Mouse (Mus musculus): Measurements from ENCODE around the gene Aup1. TPM values are rescaled to one million over a fixed set of nuclear protein-coding genes. Genes with fewer than 3 reads are reported as not detected.

The Aup1 gene
- polyA plus RNA-seq (2014; fragmentation: Nextera tagmentation; extraction: Ambion mirVana), result 87.8 and 95.5 TPM in 2 replicates

DNA sequence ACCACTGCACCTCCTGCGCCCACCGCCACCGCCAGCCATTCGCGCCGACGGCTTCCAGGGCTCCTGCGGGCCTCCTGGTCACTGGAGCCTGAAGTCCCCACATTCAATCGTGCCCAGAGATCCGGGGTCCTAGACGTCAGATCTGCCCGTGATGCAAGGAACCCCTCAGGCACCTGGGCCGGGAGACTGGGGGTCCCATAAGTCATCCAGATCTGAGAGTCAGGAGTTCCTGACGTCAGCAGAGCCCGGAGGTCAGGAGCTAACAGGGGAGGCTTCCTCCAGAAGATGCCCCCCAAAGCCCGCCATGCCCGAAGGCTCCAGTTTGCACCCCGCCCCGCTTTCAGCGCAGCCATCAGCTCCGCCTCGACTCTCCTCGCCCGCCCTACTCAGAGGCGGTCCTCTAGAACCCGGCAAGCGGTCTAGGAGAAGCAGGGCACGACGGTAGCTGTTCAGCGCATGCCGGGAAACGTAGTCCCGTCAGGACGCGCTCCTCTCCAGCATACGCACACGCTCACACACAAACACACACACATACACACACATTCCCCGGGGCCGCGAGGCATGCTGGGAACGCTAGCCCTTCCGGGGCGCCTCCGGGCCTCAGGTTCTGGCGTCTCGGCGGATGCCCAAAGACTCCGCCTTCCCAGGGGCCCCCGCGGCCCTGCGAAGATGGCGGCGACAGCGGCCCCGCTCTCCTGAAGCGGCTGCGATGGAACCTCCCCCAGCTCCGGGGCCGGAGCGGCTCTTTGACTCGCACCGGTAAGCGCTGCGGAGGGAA lies at the start of gene Aup1:
Gene Aup1, plus strand, starts transcription at position 448 of the 778 bp plus-strand sequence.
- under 1% methylated on average over 60 of the region's 64 CpGs for WGBS
- H3K4me1 ChIP-seq (ENCODE audit: control insufficient read depth in 2 of 2, insufficient read depth in 2 of 2, low read length in 2 of 2), result peaks cover 9 to 21% of the 10 kb centered on the region in 2 experiments
- peak within 1 kb of the TSS; percentile 97 for H3K9ac ChIP-seq (ENCODE audit: low read length)
- H3K4me3 ChIP-seq (ENCODE audit: control insufficient read depth in 1 of 2, insufficient read depth in 1 of 2, low read depth in 1 of 2, low read length in 2 of 2), result peak within 1 kb of the TSS; percentile 78 to 97
- peak; percentile 94 for ATAC-seq (ENCODE audit: insufficient number of reproducible peaks, insufficient read depth, low FRiP score, low read depth)
- H3K4me2 ChIP-seq (ENCODE audit: low read length), result peak within 1 kb of the TSS; percentile 84
- peaks cover 42% of the 10 kb centered on the region for H3K36me3 ChIP-seq (ENCODE audit: control insufficient read depth, insufficient read depth, low read length)
- H3K27me3 ChIP-seq (ENCODE audit: control insufficient read depth, insufficient read depth, low read length), result 0 out of 2 replicates have a peak, but pooled peaks cover 2% of the 10 kb centered on the region
- no peaks in the 10 kb centered on the region for H3K9me3 ChIP-seq (ENCODE audit: control insufficient read depth, low read length)
- peak within 1 kb of the TSS; percentile 70 to 88 for H3K27ac ChIP-seq (replicated peaks in 1 of 2; ENCODE audit: control insufficient read depth in 1 of 2, insufficient read depth in 1 of 2, low read depth in 2 of 2, low read length in 2 of 2)

DNA sequence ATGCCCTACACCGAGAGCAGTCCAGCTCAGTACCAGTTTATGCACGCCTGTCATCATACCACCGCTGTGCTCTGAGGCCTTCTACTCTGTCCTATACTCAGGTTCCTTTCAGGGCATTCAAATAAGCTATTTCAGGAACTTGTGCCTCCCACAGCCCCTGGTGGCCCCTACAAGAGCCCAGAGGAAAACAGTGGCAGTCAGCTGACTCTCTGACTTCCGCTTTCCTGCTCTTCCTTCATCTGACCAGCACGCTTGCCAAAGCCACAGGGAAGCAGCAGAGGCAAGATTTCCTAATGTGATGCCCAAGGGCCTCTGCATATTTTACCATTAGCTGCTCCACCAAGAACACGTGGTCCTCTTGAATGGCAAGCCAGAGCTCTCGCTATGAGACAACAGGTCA lies 49.4 kb upstream of the Aup1 start:
- no peak overlapping the region for H3K4me3 ChIP-seq (ENCODE audit: control insufficient read depth in 1 of 2, insufficient read depth in 1 of 2, low read depth in 1 of 2, low read length in 2 of 2)
- ATAC-seq (ENCODE audit: insufficient number of reproducible peaks, insufficient read depth, low FRiP score, low read depth), result peak; percentile 82
- H3K27ac ChIP-seq (replicated peaks in 1 of 2; ENCODE audit: control insufficient read depth in 1 of 2, insufficient read depth in 1 of 2, low read depth in 2 of 2, low read length in 2 of 2), result peak overlapping the region; percentile 13 to 67
- no peaks in the 10 kb centered on the region for H3K36me3 ChIP-seq (ENCODE audit: control insufficient read depth, insufficient read depth, low read length)
- H3K4me2 ChIP-seq (ENCODE audit: low read length), result peak overlapping the region; percentile 27
- H3K9ac ChIP-seq (ENCODE audit: low read length), result peak overlapping the region; percentile 32; the same call in 1 of the 2 replicates
- 17% methylated on average over 7 of the region's 7 CpGs for WGBS
- peaks cover 10 to 15% of the 10 kb centered on the region in 2 experiments for H3K4me1 ChIP-seq (ENCODE audit: control insufficient read depth in 2 of 2, insufficient read depth in 2 of 2, low read length in 2 of 2)
- H3K9me3 ChIP-seq (ENCODE audit: control insufficient read depth, low read length), result no peaks in the 10 kb centered on the region
- H3K27me3 ChIP-seq (ENCODE audit: control insufficient read depth, insufficient read depth, low read length), result no peaks in the 10 kb centered on the region

DNA sequence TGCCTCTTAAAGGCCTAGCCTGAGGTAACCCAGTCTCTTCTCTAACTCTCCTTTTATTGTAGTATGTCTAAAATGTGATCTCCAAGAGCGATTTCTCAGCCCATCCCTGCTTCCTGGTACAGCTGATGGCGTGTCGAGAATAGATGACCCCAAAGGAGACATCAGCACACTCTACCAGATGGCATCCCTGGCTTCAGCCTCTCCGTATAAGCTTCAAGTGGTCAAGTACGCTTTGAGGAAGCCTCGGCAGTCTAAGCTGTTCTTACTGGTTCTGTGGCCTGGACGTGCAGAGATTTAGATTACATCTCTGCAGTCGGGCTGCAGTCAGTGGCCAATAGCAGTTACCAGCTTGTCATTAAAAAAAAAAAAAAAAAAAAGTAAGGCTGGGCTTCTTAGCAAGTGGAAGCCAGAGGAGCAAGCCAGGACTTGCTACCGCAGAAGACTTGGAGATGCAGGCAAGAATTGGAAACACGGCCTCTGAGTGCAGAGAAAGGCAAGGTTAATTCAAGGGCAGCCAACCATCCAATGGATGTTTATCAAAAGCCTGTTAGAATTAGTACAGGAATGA lies 48.8 kb upstream of the Aup1 start:
- Histone ChIP-seq H3K27ac (replicated peaks in 1 of 2; ENCODE audit: control insufficient read depth in 1 of 2, insufficient read depth in 1 of 2, low read depth in 2 of 2, low read length in 2 of 2) (0 out of 4 replicates have a peak overlapping the region, but pooled peaks of 1 of the 2 experiments have one; percentile 13), H3K4me1 (ENCODE audit: control insufficient read depth in 2 of 2, insufficient read depth in 2 of 2, low read length in 2 of 2) (peaks cover 13 to 17% of the 10 kb centered on the region in 2 experiments), H3K36me3 (ENCODE audit: control insufficient read depth, insufficient read depth, low read length) (no peaks in the 10 kb centered on the region), H3K4me3 (ENCODE audit: control insufficient read depth in 1 of 2, insufficient read depth in 1 of 2, low read depth in 1 of 2, low read length in 2 of 2) (no peak overlapping the region), H3K27me3 (ENCODE audit: control insufficient read depth, insufficient read depth, low read length) (no peaks in the 10 kb centered on the region), H3K9ac (ENCODE audit: low read length) (no peak overlapping the region), H3K4me2 (ENCODE audit: low read length) (no peak overlapping the region), H3K9me3 (ENCODE audit: control insufficient read depth, low read length) (no peaks in the 10 kb centered on the region)
- ATAC-seq (ENCODE audit: insufficient number of reproducible peaks, insufficient read depth, low FRiP score, low read depth), result no peak
- WGBS, result 84% methylated on average over 10 of the region's 10 CpGs

DNA sequence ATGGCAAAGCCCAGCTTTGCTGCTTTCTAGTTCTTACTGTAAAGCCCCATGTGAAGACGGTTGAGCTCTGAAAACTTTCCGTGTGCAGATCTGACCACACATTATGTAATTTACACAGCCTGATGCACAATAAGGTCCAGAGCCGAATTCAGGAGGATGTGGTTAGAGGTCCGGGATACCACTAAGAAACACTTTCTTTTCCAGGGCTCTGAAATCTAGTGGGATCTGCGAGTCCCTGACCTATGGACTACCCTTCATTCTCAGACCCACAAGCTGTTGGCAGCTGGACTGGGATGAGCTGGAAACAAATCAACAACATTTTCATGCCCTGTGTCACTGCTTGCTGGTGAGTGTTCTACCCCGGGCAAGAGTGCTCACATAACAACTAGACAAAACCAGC lies 48.2 kb upstream of the Aup1 start:
- H3K27me3 ChIP-seq (ENCODE audit: control insufficient read depth, insufficient read depth, low read length), result no peaks in the 10 kb centered on the region
- H3K27ac ChIP-seq (replicated peaks in 1 of 2; ENCODE audit: control insufficient read depth in 1 of 2, insufficient read depth in 1 of 2, low read depth in 2 of 2, low read length in 2 of 2), result no peak overlapping the region
- peaks cover 13 to 17% of the 10 kb centered on the region in 2 experiments for H3K4me1 ChIP-seq (ENCODE audit: control insufficient read depth in 2 of 2, insufficient read depth in 2 of 2, low read length in 2 of 2)
- H3K9ac ChIP-seq (ENCODE audit: low read length), result no peak overlapping the region
- H3K4me2 ChIP-seq (ENCODE audit: low read length), result no peak overlapping the region
- 89% methylated on average over 6 of the region's 6 CpGs for WGBS
- no peak for ATAC-seq (ENCODE audit: insufficient number of reproducible peaks, insufficient read depth, low FRiP score, low read depth)
- H3K9me3 ChIP-seq (ENCODE audit: control insufficient read depth, low read length), result no peaks in the 10 kb centered on the region
- H3K4me3 ChIP-seq (ENCODE audit: control insufficient read depth in 1 of 2, insufficient read depth in 1 of 2, low read depth in 1 of 2, low read length in 2 of 2), result no peak overlapping the region
- H3K36me3 ChIP-seq (ENCODE audit: control insufficient read depth, insufficient read depth, low read length), result no peaks in the 10 kb centered on the region

DNA sequence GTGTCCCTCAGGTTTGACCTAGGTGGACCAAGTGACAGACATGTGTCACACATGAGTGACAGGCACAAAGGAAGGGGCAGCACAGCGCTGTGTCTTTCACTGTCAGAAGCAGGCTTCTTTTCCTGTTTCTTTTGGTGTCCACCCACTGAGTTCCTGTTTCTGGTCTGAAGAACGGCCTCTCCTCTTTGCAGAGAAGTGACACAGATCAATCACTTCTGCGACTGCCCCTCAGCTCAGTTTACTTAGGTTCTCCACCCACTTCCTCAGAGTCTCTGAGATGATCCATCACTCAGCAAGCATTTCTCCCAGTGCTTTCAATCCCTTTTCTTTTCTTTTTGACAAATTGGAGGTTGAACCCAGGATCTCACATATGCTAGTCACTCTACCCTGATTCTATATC lies 45.7 kb upstream of the Aup1 start:
- Histone ChIP-seq H3K9me3 (ENCODE audit: control insufficient read depth, low read length) (no peaks in the 10 kb centered on the region), H3K4me1 (ENCODE audit: control insufficient read depth in 2 of 2, insufficient read depth in 2 of 2, low read length in 2 of 2) (peaks cover 13 to 17% of the 10 kb centered on the region in 2 experiments), H3K36me3 (ENCODE audit: control insufficient read depth, insufficient read depth, low read length) (no peaks in the 10 kb centered on the region), H3K4me3 (ENCODE audit: control insufficient read depth in 1 of 2, insufficient read depth in 1 of 2, low read depth in 1 of 2, low read length in 2 of 2) (no peak overlapping the region), H3K27ac (replicated peaks in 1 of 2; ENCODE audit: control insufficient read depth in 1 of 2, insufficient read depth in 1 of 2, low read depth in 2 of 2, low read length in 2 of 2) (no peak overlapping the region), H3K4me2 (ENCODE audit: low read length) (no peak overlapping the region), H3K27me3 (ENCODE audit: control insufficient read depth, insufficient read depth, low read length) (no peaks in the 10 kb centered on the region), H3K9ac (ENCODE audit: low read length) (no peak overlapping the region)
- WGBS, result 64% methylated on average over 3 of the region's 3 CpGs
- no peak for ATAC-seq (ENCODE audit: insufficient number of reproducible peaks, insufficient read depth, low FRiP score, low read depth)

DNA sequence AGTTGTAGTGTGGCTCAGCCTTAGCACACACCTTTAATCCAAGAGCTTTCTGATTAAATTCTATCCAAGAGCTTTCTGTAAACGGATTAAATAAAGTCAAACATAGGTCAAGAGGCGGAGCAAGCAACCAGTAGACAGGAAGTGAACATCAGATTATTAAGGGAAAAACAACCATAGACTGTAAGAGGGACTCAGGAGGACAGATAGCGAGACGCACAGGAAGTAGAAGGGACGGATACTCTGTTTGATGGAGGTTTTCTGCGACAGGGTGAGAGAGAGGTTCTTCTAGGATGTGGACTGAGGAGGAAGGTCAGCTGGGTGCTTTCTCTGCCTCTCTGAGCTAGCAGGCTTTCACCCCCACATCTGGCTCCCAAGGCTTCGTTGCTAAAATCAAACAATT lies 44.3 kb upstream of the Aup1 start:
- Histone ChIP-seq H3K9ac (ENCODE audit: low read length) (no peak overlapping the region), H3K4me1 (ENCODE audit: control insufficient read depth in 2 of 2, insufficient read depth in 2 of 2, low read length in 2 of 2) (peaks cover 7 to 8% of the 10 kb centered on the region in 2 experiments; a peak in 3 of 4 replicates), H3K9me3 (ENCODE audit: control insufficient read depth, low read length) (no peaks in the 10 kb centered on the region), H3K27ac (replicated peaks in 1 of 2; ENCODE audit: control insufficient read depth in 1 of 2, insufficient read depth in 1 of 2, low read depth in 2 of 2, low read length in 2 of 2) (0 out of 4 replicates have a peak overlapping the region, but pooled peaks of 1 of the 2 experiments have one; percentile 42), H3K36me3 (ENCODE audit: control insufficient read depth, insufficient read depth, low read length) (no peaks in the 10 kb centered on the region), H3K4me2 (ENCODE audit: low read length) (no peak overlapping the region; the same call in 1 of the 2 replicates), H3K4me3 (ENCODE audit: control insufficient read depth in 1 of 2, insufficient read depth in 1 of 2, low read depth in 1 of 2, low read length in 2 of 2) (no peak overlapping the region), H3K27me3 (ENCODE audit: control insufficient read depth, insufficient read depth, low read length) (no peaks in the 10 kb centered on the region)
- WGBS, result 40% methylated on average over 7 of the region's 7 CpGs
- no peak for ATAC-seq (ENCODE audit: insufficient number of reproducible peaks, insufficient read depth, low FRiP score, low read depth)

DNA sequence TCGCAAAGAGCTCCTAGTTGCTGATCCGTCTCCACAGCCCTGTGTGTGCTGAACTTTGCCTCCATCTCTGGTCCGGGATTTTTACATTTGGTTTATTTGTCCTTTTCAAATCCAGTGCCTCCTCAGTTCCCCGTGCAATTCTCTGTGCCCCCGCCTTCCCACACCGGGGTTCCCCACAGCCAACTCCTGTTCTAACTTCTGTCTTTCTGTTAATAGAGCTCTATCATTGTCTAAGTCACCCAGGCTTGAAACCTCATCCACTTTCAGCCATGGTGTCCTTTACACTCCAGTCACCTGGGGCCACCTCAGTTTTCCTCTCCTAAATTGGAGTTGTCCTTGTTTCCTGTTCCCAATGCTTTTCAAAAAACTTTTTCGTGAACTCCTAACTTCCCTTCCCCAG lies 43.1 kb upstream of the Aup1 start:
- Histone ChIP-seq H3K4me3 (ENCODE audit: control insufficient read depth in 1 of 2, insufficient read depth in 1 of 2, low read depth in 1 of 2, low read length in 2 of 2) (no peak overlapping the region), H3K4me2 (ENCODE audit: low read length) (no peak overlapping the region), H3K9me3 (ENCODE audit: control insufficient read depth, low read length) (no peaks in the 10 kb centered on the region), H3K4me1 (ENCODE audit: control insufficient read depth in 2 of 2, insufficient read depth in 2 of 2, low read length in 2 of 2) (peaks cover 3 to 6% of the 10 kb centered on the region in 2 experiments; a peak in 2 of 4 replicates), H3K27me3 (ENCODE audit: control insufficient read depth, insufficient read depth, low read length) (no peaks in the 10 kb centered on the region), H3K9ac (ENCODE audit: low read length) (no peak overlapping the region), H3K36me3 (ENCODE audit: control insufficient read depth, insufficient read depth, low read length) (no peaks in the 10 kb centered on the region), H3K27ac (replicated peaks in 1 of 2; ENCODE audit: control insufficient read depth in 1 of 2, insufficient read depth in 1 of 2, low read depth in 2 of 2, low read length in 2 of 2) (no peak overlapping the region)
- no peak for ATAC-seq (ENCODE audit: insufficient number of reproducible peaks, insufficient read depth, low FRiP score, low read depth)
- WGBS, result 88% methylated on average over 7 of the region's 7 CpGs
